ENCODE assay signal across 13 mouse cellular contexts in genomic region chr9:20978409-20979095, GRCm38 (mm10). TPM values are rescaled to one million over a fixed set of nuclear protein-coding genes. Genes with fewer than 3 reads are reported as not detected.
DNase-seq lines count a peak whose midpoint lies in the region; ATAC-seq and TF ChIP-seq lines count a peak whose summit lies in the region.
"Had no signal": no experiment of that assay in that cellular context is flagged by ENCODE, and none has a peak within 500 bp of the region (broad histone marks: within the 10 kb centered on the region; RNA-seq: fewer than 3 reads in every experiment).

No protein-coding gene starts in this region.

- intact Hi-C loops in heart, postnatal 14 days (cut with DNase I) = no loop called here

- H3K4me2 ChIP-seq in lung, embryonic 14.5 days = no peak overlapping the region
- no peak overlapping the region for H3K4me2 ChIP-seq in intestine, embryonic 15.5 days (replicated peaks)
- no peak overlapping the region for H3K4me2 ChIP-seq in stomach, embryonic 15.5 days
- H3K4me2 ChIP-seq: midbrain, embryonic 12.5 days; neural tube, embryonic 13.5 days had no signal

- 49% methylated on average over 10 of the region's 10 CpGs for WGBS in lung, embryonic 14.5 days
- 54% methylated on average over 10 of the region's 10 CpGs for WGBS in intestine, embryonic 15.5 days
- 48% methylated on average over 10 of the region's 10 CpGs for WGBS in stomach, embryonic 15.5 days

- no peak for ATAC-seq in lung, embryonic 14.5 days (ENCODE audit: insufficient read depth)
- ATAC-seq in intestine, embryonic 15.5 days = no peak
- ATAC-seq in stomach, embryonic 15.5 days (ENCODE audit: insufficient read depth, low FRiP score, low read depth) = no peak
- ATAC-seq: hindbrain, postnatal 0 days had no signal

- peak; percentile 92 for DNase-seq in heart, adult 11 months
- DNase-seq in heart, postnatal 14 days = no peak
- DNase-seq in lung, embryonic 14.5 days = no peak
- DNase-seq in lung, postnatal 25 days (ENCODE audit: low spot score) = no peak
- no peak for DNase-seq in urinary bladder, adult 2 months (ENCODE audit: low spot score)
- DNase-seq in right cerebral cortex, postnatal 14 days = no peak
- DNase-seq: gastrocnemius, postnatal 25 days had no signal

- H3K4me1 ChIP-seq in lung, embryonic 14.5 days (ENCODE audit: insufficient read depth) = peaks cover 13% of the 10 kb centered on the region
- H3K4me1 ChIP-seq in intestine, embryonic 15.5 days (replicated peaks) = peaks cover 28% of the 10 kb centered on the region
- peaks cover 28% of the 10 kb centered on the region for H3K4me1 ChIP-seq in stomach, embryonic 15.5 days

- no peak overlapping the region for H3K4me3 ChIP-seq in lung, embryonic 14.5 days (ENCODE audit: low read depth, low read length)
- H3K4me3 ChIP-seq in intestine, embryonic 15.5 days (replicated peaks) = no peak overlapping the region
- no peak overlapping the region for H3K4me3 ChIP-seq in stomach, embryonic 15.5 days (replicated peaks)
- H3K4me3 ChIP-seq: forebrain, embryonic 10.5 days; midbrain, embryonic 12.5 days; neural tube, embryonic 13.5 days had no signal

- no peaks in the 10 kb centered on the region for H3K9me3 ChIP-seq in lung, embryonic 14.5 days (ENCODE audit: low read depth, low read length)
- no peaks in the 10 kb centered on the region for H3K9me3 ChIP-seq in intestine, embryonic 15.5 days
- no peaks in the 10 kb centered on the region for H3K9me3 ChIP-seq in stomach, embryonic 15.5 days
- H3K9me3 ChIP-seq: forebrain, embryonic 10.5 days; midbrain, embryonic 12.5 days; neural tube, embryonic 13.5 days had no signal

- peak overlapping the region; percentile 54 for H3K27ac ChIP-seq in lung, embryonic 14.5 days (ENCODE audit: low read depth)
- peak overlapping the region; percentile 36; the same call in 1 of the 2 replicates for H3K27ac ChIP-seq in intestine, embryonic 15.5 days
- peak overlapping the region; percentile 63 for H3K27ac ChIP-seq in stomach, embryonic 15.5 days
- H3K27ac ChIP-seq: forebrain, embryonic 10.5 days; hindbrain, postnatal 0 days; midbrain, embryonic 12.5 days; neural tube, embryonic 13.5 days had no signal

- no peak for TF ChIP-seq CTCF in lung, embryonic 14.5 days (IDR thresholded peaks at IDR 0.05; ENCODE audit: low read depth)

- H3K36me3 ChIP-seq in lung, embryonic 14.5 days (ENCODE audit: insufficient read depth) = no peaks in the 10 kb centered on the region
- H3K36me3 ChIP-seq in intestine, embryonic 15.5 days = no peaks in the 10 kb centered on the region
- H3K36me3 ChIP-seq in stomach, embryonic 15.5 days = no peaks in the 10 kb centered on the region
- H3K36me3 ChIP-seq: forebrain, embryonic 10.5 days; midbrain, embryonic 12.5 days; neural tube, embryonic 13.5 days had no signal

- no peak overlapping the region for H3K9ac ChIP-seq in lung, embryonic 14.5 days
- H3K9ac ChIP-seq in intestine, embryonic 15.5 days = no peak overlapping the region
- H3K9ac ChIP-seq in stomach, embryonic 15.5 days = no peak overlapping the region
- H3K9ac ChIP-seq: midbrain, embryonic 12.5 days; neural tube, embryonic 13.5 days had no signal

- H3K27me3 ChIP-seq in lung, embryonic 14.5 days (ENCODE audit: insufficient read depth, low read length) = no peaks in the 10 kb centered on the region
- H3K27me3 ChIP-seq in intestine, embryonic 15.5 days (replicated peaks) = no peaks in the 10 kb centered on the region
- H3K27me3 ChIP-seq in stomach, embryonic 15.5 days (replicated peaks) = no peaks in the 10 kb centered on the region

RNA-seq across cellular contexts. Expression of gene S1pr2, which starts 2.0 kb away (rescaled TPM):
- 1 to 10 TPM; 5.4 to 6.9 TPM for total RNA-seq in heart, postnatal 14 days (2021)
- polyA plus RNA-seq in lung, embryonic 14.5 days (2014; fragmentation: Nextera tagmentation; extraction: Ambion mirVana) = 58.0 and 62.3 TPM in 2 replicates
- polyA plus RNA-seq in intestine, embryonic 15.5 days (2015; fragmentation: Nextera tagmentation; extraction: Ambion mirVana) = 29.2 and 30.4 TPM in 2 replicates
- polyA plus RNA-seq in stomach, embryonic 15.5 days (2015; fragmentation: Nextera tagmentation; extraction: Ambion mirVana) = 39.4 and 40.1 TPM in 2 replicates
- polyA plus RNA-seq in urinary bladder, adult 2 months (2012; rRNA removed) = 11.6 and 11.7 TPM in 2 replicates

RNA-seq across cellular contexts. Expression of gene Dnmt1, which starts 18.9 kb away (rescaled TPM):
- 10 to 100 TPM; 13.6 to 18.7 TPM for total RNA-seq in heart, postnatal 14 days (2021)
- polyA plus RNA-seq in lung, embryonic 14.5 days (2014; fragmentation: Nextera tagmentation; extraction: Ambion mirVana) = 77.0 and 82.1 TPM in 2 replicates
- 72.5 and 73.4 TPM in 2 replicates for polyA plus RNA-seq in intestine, embryonic 15.5 days (2015; fragmentation: Nextera tagmentation; extraction: Ambion mirVana)
- polyA plus RNA-seq in stomach, embryonic 15.5 days (2015; fragmentation: Nextera tagmentation; extraction: Ambion mirVana) = 74.7 and 76.0 TPM in 2 replicates
- polyA plus RNA-seq in urinary bladder, adult 2 months (2012; rRNA removed) = 19.1 and 19.7 TPM in 2 replicates

RNA-seq across cellular contexts. Expression of gene Mrpl4, which starts 24.0 kb away (rescaled TPM):
- total RNA-seq in heart, postnatal 14 days (2021) = 100 to 1,000 TPM; 116 to 123 TPM
- 156 and 166 TPM in 2 replicates for polyA plus RNA-seq in lung, embryonic 14.5 days (2014; fragmentation: Nextera tagmentation; extraction: Ambion mirVana)
- 145 and 159 TPM in 2 replicates for polyA plus RNA-seq in intestine, embryonic 15.5 days (2015; fragmentation: Nextera tagmentation; extraction: Ambion mirVana)
- 129 and 133 TPM in 2 replicates for polyA plus RNA-seq in stomach, embryonic 15.5 days (2015; fragmentation: Nextera tagmentation; extraction: Ambion mirVana)
- 78.8 and 88.8 TPM in 2 replicates for polyA plus RNA-seq in urinary bladder, adult 2 months (2012; rRNA removed)

RNA-seq across cellular contexts. Expression of gene Icam1, which starts 37.2 kb away (rescaled TPM):
- total RNA-seq in heart, postnatal 14 days (2021) = 10 to 100 TPM in 1 of 2 experiments, 1 to 10 TPM in 1; 8.5 to 10.1 TPM
- polyA plus RNA-seq in lung, embryonic 14.5 days (2014; fragmentation: Nextera tagmentation; extraction: Ambion mirVana) = 33.6 and 41.5 TPM in 2 replicates
- polyA plus RNA-seq in intestine, embryonic 15.5 days (2015; fragmentation: Nextera tagmentation; extraction: Ambion mirVana) = 12.6 and 12.8 TPM in 2 replicates
- polyA plus RNA-seq in stomach, embryonic 15.5 days (2015; fragmentation: Nextera tagmentation; extraction: Ambion mirVana) = 10.9 and 11.3 TPM in 2 replicates
- 27.4 and 28.7 TPM in 2 replicates for polyA plus RNA-seq in urinary bladder, adult 2 months (2012; rRNA removed)

RNA-seq across cellular contexts. Expression of gene Icam4, which starts 50.6 kb away (rescaled TPM):
- total RNA-seq in heart, postnatal 14 days (2021) = under 1 TPM; 0.37 to 0.38 TPM
- polyA plus RNA-seq in lung, embryonic 14.5 days (2014; fragmentation: Nextera tagmentation; extraction: Ambion mirVana) = 1.5 TPM in 2 replicates
- polyA plus RNA-seq in intestine, embryonic 15.5 days (2015; fragmentation: Nextera tagmentation; extraction: Ambion mirVana) = 2.9 and 3.0 TPM in 2 replicates
- 6.6 and 16.2 TPM in 2 replicates for polyA plus RNA-seq in stomach, embryonic 15.5 days (2015; fragmentation: Nextera tagmentation; extraction: Ambion mirVana)
- 1.1 and 1.5 TPM in 2 replicates for polyA plus RNA-seq in urinary bladder, adult 2 months (2012; rRNA removed)
- total RNA-seq: hindbrain, postnatal 0 days had no signal
